Mouse (Mus musculus) myocyte (in vitro differentiated cells): Measurements from ENCODE around the gene Ank.

Experiments
- E2F4 ChIP-seq: IDR thresholded peaks from one replicate; pipeline ENCODE4 v1.6.1; 2011; ENCODE audit warnings: mild to moderate bottlenecking, control low read depth, moderate library complexity; ENCODE audit not compliant: insufficient read depth
- MAX ChIP-seq: IDR thresholded peaks from one replicate; pipeline ENCODE4 v1.6.1; 2011; ENCODE audit warnings: low read depth, mild to moderate bottlenecking, control low read depth
- POLR2A ChIP-seq: IDR thresholded peaks from one replicate; pipeline ENCODE4 v1.6.1; 2011; ENCODE audit warnings: low read depth, mild to moderate bottlenecking, control low read depth, moderate library complexity; ENCODE audit not compliant: insufficient read length
- SRF ChIP-seq: IDR thresholded peaks from one replicate; pipeline ENCODE4 v1.6.1; 2011; ENCODE audit warnings: low read depth; ENCODE audit not compliant: control insufficient read depth, insufficient read length
- USF1 ChIP-seq: IDR thresholded peaks from one replicate; pipeline ENCODE4 v1.6.1; 2011; ENCODE audit warnings: low read depth, mild to moderate bottlenecking, control low read depth, moderate library complexity

- TF ChIP-seq POLR2A = no peak
- no peak for TF ChIP-seq MAX
- TF ChIP-seq E2F4 = no peak
- TF ChIP-seq USF1 = no peak
- TF ChIP-seq SRF = no peak
Observed at GRCm38 (mm10) chr15:27518026-27518425, 51.5 kb downstream of the Ank start.
